Mouse (Mus musculus): ENCODE measurements around the gene Car3.

The Car3 gene

DNA sequence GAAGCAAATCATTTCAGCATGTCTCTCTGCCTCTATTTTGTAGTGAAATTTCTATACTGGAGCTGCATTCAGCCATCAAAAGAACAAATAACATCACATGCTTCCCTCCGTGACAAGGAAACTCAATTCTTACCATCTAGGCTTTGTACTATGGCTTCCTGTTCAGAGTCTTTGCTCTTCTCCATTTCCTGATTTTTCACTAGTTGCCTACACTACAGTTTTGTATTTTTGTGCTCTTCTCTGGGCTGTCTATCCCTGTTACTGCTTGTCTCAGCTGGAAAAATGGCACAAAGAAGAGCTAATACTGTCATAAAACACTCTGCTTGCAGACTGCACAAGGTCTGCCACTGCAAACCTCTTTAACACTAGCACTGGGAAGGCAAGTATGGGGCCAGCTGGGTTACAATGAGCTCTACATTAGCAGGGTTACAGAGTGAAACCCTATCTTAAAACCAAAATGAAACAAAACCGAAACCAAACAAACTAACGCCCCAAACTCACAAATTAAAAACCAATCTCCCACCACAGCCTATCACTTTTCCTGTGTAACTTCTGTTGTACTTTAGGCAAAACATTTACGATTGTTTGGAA lies 48.8 kb downstream of the Car3 start:
- DNase-seq (ENCODE audit: low spot score): no peak

DNA sequence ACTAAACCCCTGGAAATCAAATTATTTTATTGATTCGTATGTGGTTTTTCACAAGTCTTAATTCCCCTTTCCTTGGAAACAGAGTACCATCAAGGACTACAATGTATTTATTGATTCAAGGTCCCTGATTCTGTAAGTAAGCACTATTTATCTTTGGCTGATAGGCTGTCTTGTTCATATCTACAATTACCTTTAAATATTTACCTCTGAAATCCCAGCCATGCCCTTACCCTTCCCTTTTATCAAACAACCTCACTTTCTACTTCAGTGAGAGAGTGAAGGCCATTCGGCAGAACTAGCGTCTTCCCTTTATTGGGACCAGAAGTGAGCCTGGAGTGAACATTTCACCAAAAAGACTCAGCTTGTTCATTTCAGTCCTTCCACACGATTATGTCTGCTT lies 50.5 kb downstream of the Car3 start:
- DNase-seq (ENCODE audit: low spot score): no peak

DNA sequence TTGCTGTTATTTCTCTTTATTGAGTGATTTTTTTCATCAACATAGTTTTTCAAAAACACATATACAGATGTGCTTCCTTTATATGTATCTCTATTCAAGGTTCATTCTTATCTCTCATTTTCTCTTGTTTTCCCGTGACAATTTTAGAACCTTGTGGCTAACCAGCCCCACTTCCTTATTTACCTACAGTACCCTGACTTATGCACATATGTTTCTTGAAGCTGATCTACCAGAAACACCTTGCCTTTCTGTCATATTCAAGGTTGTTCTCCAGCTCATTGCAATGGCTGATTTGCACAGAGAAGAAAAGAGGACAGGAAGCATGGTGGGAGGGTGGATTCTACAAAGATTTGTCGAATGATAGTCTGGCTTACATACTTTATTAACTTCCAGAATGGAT lies 52.0 kb downstream of the Car3 start:
- no peak for DNase-seq (ENCODE audit: low spot score)

DNA sequence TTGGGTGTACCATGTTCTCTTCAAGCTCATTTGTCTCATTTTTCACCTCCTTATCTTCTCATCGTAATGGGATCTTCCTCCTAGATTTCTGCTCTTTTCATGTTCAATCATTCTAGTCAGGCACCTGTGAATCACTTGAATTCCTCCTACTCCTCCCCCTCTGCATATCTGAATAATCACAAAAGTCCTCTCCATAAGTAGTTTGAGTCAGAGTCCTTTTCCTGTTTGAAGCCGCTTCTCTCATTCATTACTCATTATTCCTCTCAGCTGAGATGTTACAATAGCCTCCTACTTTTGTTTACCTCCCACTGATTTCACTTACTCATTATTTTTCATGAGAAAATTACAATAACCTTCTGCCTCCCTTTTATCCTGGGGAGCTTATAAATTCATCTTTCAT lies 53.9 kb downstream of the Car3 start:
- DNase-seq (ENCODE audit: low spot score): no peak
